Mouse (Mus musculus) CH12.LX (cell line): ENCODE data around the gene Sh3bp5l. TPM values are rescaled to one million over a fixed set of nuclear protein-coding genes. Genes with fewer than 3 reads are reported as not detected.

ENCODE experiments used
- DNase-seq: peaks from one replicate; pipeline ENCODE4 v3.0.0-alpha.2; 2013; ENCODE audit errors: extremely low read depth
- H3K27ac ChIP-seq: 2 replicates; pipeline ENCODE4 v1.5.1; 2012; ENCODE audit warnings: low read depth, mild to moderate bottlenecking, control low read depth, moderate library complexity; ENCODE audit not compliant: insufficient read depth
- H3K27me3 ChIP-seq: replicated peaks from 2 replicates; pipeline ENCODE3; 2012; ENCODE audit warnings: inconsistent platforms
- H3K36me3 ChIP-seq, 2 experiments: replicated peaks in 1 of 2; 2 replicates each; pipeline versions ENCODE3 to v1.6.1; 2012; ENCODE audit warnings: inconsistent platforms in 1 of 2, low read length in 1 of 2, mild to moderate bottlenecking in 1 of 2, mixed read lengths in 1 of 2, moderate library complexity in 1 of 2; ENCODE audit not compliant: control insufficient read depth in 1 of 2, insufficient read depth in 1 of 2
- H3K4me1 ChIP-seq, 2 experiments: 2 replicates each; pipeline ENCODE4 v1.6.1; 2012; ENCODE audit warnings: inconsistent platforms in 1 of 2, moderate library complexity in 1 of 2; ENCODE audit not compliant: insufficient read depth in 2 of 2, control insufficient read depth in 1 of 2
- H3K4me2 ChIP-seq: 2 replicates; pipeline ENCODE4 v1.6.1; 2012; ENCODE audit warnings: low read depth, mild to moderate bottlenecking, control low read depth; ENCODE audit not compliant: poor library complexity, insufficient read depth, severe bottlenecking
- H3K4me3 ChIP-seq, 3 experiments: fragments of 150-350 bp in 1 of 3; sonication (generic) in 1 of 3; replicated peaks in 1 of 3; 2 replicates each; pipeline versions ENCODE3 to v1.5.1; 2011 to 2012; ENCODE audit warnings: low read depth in 2 of 3, low read length in 2 of 3, mild to moderate bottlenecking in 2 of 3, moderate library complexity in 2 of 3, control low read depth in 1 of 3, improper control_type of control experiment in 1 of 3, inconsistent platforms in 1 of 3, mixed read lengths in 1 of 3; ENCODE audit not compliant: poor library complexity in 1 of 3
- H3K79me2 ChIP-seq: replicated peaks from 2 replicates; pipeline ENCODE4 v1.6.1; 2012; ENCODE audit warnings: mild to moderate bottlenecking, moderate library complexity; ENCODE audit not compliant: control insufficient read depth, poor library complexity, insufficient read depth, severe bottlenecking; ENCODE audit errors: extremely low read depth
- H3K9ac ChIP-seq: 2 replicates; pipeline ENCODE4 v1.6.1; 2012; ENCODE audit warnings: low read depth, mild to moderate bottlenecking, control low read depth, moderate library complexity; ENCODE audit not compliant: insufficient read depth
- H3K9me3 ChIP-seq: replicated peaks from 2 replicates; pipeline ENCODE3; 2012; ENCODE audit warnings: low read length, inconsistent platforms, mixed read lengths
- BHLHE40 ChIP-seq: IDR thresholded peaks from 2 replicates; pipeline ENCODE4 v1.6.1; 2011; ENCODE audit warnings: mild to moderate bottlenecking, low read depth, low read length, improper control_type of control experiment
- CHD1 ChIP-seq: IDR thresholded peaks from 2 replicates; pipeline ENCODE4 v1.6.1; 2012; ENCODE audit warnings: low read depth, low read length, improper control_type of control experiment, inconsistent platforms
- CHD2 ChIP-seq: IDR thresholded peaks from 2 replicates; pipeline ENCODE4 v1.6.1; 2011; ENCODE audit warnings: low read length, improper control_type of control experiment
- CTCF ChIP-seq, 2 experiments: IDR thresholded peaks in 1 of 2; conservative IDR thresholded peaks in 1 of 2; 2 replicates each; pipeline ENCODE4 v1.5.1; 2011 to 2012; ENCODE audit warnings: low read depth in 2 of 2, low read length in 2 of 2, improper control_type of control experiment in 1 of 2, inconsistent platforms in 1 of 2, mild to moderate bottlenecking in 1 of 2, moderate library complexity in 1 of 2
- E2F4 ChIP-seq: IDR thresholded peaks from 2 replicates; pipeline ENCODE4 v1.6.1; 2011; ENCODE audit warnings: low read depth, low read length, improper control_type of control experiment; ENCODE audit not compliant: insufficient replicate concordance
- ELF1 ChIP-seq: IDR thresholded peaks from 2 replicates; pipeline ENCODE4 v1.6.1; 2014; ENCODE audit warnings: low read depth, mild to moderate bottlenecking, inconsistent platforms, low read length, improper control_type of control experiment
- EP300 ChIP-seq: IDR thresholded peaks from 2 replicates; pipeline ENCODE4 v1.6.1; 2011; ENCODE audit warnings: low read length, improper control_type of control experiment
- GABPA ChIP-seq: IDR thresholded peaks from 2 replicates; pipeline ENCODE4 v1.6.1; 2012; ENCODE audit warnings: low read depth, low read length, improper control_type of control experiment, inconsistent platforms; ENCODE audit not compliant: insufficient replicate concordance
- HCFC1 ChIP-seq: IDR thresholded peaks from 2 replicates; pipeline ENCODE4 v1.6.1; 2012; ENCODE audit warnings: low read depth, mild to moderate bottlenecking, inconsistent platforms, low read length, improper control_type of control experiment
- IRF4 ChIP-seq: IDR thresholded peaks from 2 replicates; pipeline ENCODE4 v1.6.1; 2014; ENCODE audit warnings: low read depth, mild to moderate bottlenecking, inconsistent platforms, low read length, improper control_type of control experiment
- JUN ChIP-seq: IDR thresholded peaks from 2 replicates; pipeline ENCODE4 v1.6.1; 2011; ENCODE audit warnings: low read depth, mild to moderate bottlenecking, low read length, improper control_type of control experiment, moderate library complexity; ENCODE audit not compliant: insufficient read depth
- JUND ChIP-seq: conservative IDR thresholded peaks from 2 replicates; pipeline ENCODE4 v1.6.1; 2011; ENCODE audit warnings: low read depth, low read length, improper control_type of control experiment
- KAT2A ChIP-seq: IDR thresholded peaks from 2 replicates; pipeline ENCODE4 v1.6.1; 2012; ENCODE audit warnings: low read length, improper control_type of control experiment, inconsistent platforms; ENCODE audit not compliant: insufficient replicate concordance
- MAFK ChIP-seq: IDR thresholded peaks from 2 replicates; pipeline ENCODE4 v1.6.1; 2011; ENCODE audit warnings: low read length, improper control_type of control experiment; ENCODE audit not compliant: insufficient replicate concordance
- MAX ChIP-seq: IDR thresholded peaks from 2 replicates; pipeline ENCODE4 v1.6.1; 2011; ENCODE audit warnings: low read length, improper control_type of control experiment
- MAZ ChIP-seq: IDR thresholded peaks from 2 replicates; pipeline ENCODE4 v1.6.1; 2012; ENCODE audit warnings: low read depth, mild to moderate bottlenecking, inconsistent platforms, low read length, improper control_type of control experiment, moderate library complexity
- MXI1 ChIP-seq: IDR thresholded peaks from 2 replicates; pipeline ENCODE4 v1.6.1; 2011; ENCODE audit warnings: mild to moderate bottlenecking, low read depth, low read length, improper control_type of control experiment
- MYC ChIP-seq: IDR thresholded peaks from 2 replicates; pipeline ENCODE4 v1.6.1; 2011; ENCODE audit warnings: low read depth, mild to moderate bottlenecking, improper control_type of control experiment, low read length
- NELFE ChIP-seq: IDR thresholded peaks from 2 replicates; pipeline ENCODE4 v1.6.1; 2011; ENCODE audit warnings: low read depth, low read length, improper control_type of control experiment
- NRF1 ChIP-seq: IDR thresholded peaks from 2 replicates; pipeline ENCODE4 v1.6.1; 2014; ENCODE audit warnings: low read depth, mild to moderate bottlenecking, inconsistent platforms, low read length, improper control_type of control experiment, moderate library complexity
- PAX5 ChIP-seq: IDR thresholded peaks from 2 replicates; pipeline ENCODE4 v1.6.1; 2012; ENCODE audit warnings: low read length, inconsistent platforms, mixed read lengths
- POLR2A ChIP-seq: IDR thresholded peaks from 2 replicates; pipeline ENCODE4 v1.6.1; 2011; ENCODE audit warnings: low read depth, mild to moderate bottlenecking, improper control_type of control experiment, low read length
- RAD21 ChIP-seq: IDR thresholded peaks from 2 replicates; pipeline ENCODE4 v1.6.1; 2011; ENCODE audit warnings: low read depth, mild to moderate bottlenecking, low read length, improper control_type of control experiment, moderate library complexity
- RCOR1 ChIP-seq: conservative IDR thresholded peaks from 2 replicates; pipeline ENCODE4 v1.6.1; 2012; ENCODE audit warnings: low read depth, mild to moderate bottlenecking, inconsistent platforms, low read length, improper control_type of control experiment
- SIN3A ChIP-seq: IDR thresholded peaks from 2 replicates; pipeline ENCODE4 v1.6.1; 2012; ENCODE audit warnings: low read length, improper control_type of control experiment, inconsistent platforms
- TBP ChIP-seq: conservative IDR thresholded peaks from 2 replicates; pipeline ENCODE4 v1.6.1; 2011; ENCODE audit warnings: low read depth, low read length, improper control_type of control experiment
- TCF12 ChIP-seq: IDR thresholded peaks from 2 replicates; pipeline ENCODE4 v1.6.1; 2014; ENCODE audit warnings: low read depth, mild to moderate bottlenecking, inconsistent platforms, low read length, improper control_type of control experiment
- UBTF ChIP-seq: IDR thresholded peaks from 2 replicates; pipeline ENCODE4 v1.6.1; 2012; ENCODE audit warnings: low read depth, mild to moderate bottlenecking, inconsistent platforms, low read length, improper control_type of control experiment, moderate library complexity
- USF2 ChIP-seq: conservative IDR thresholded peaks from 2 replicates; pipeline ENCODE4 v1.6.1; 2011; ENCODE audit warnings: low read depth, low read length, improper control_type of control experiment
- ZC3H11A ChIP-seq: IDR thresholded peaks from 2 replicates; pipeline ENCODE4 v1.6.1; 2012; ENCODE audit warnings: low read depth, mild to moderate bottlenecking, inconsistent platforms, low read length, improper control_type of control experiment
- ZKSCAN1 ChIP-seq: IDR thresholded peaks from 2 replicates; pipeline ENCODE4 v1.6.1; 2012; ENCODE audit warnings: low read depth, inconsistent platforms, low read length, improper control_type of control experiment, borderline replicate concordance
- ZMIZ1 ChIP-seq: IDR thresholded peaks from 2 replicates; pipeline ENCODE4 v1.6.1; 2012; ENCODE audit warnings: low read depth, mild to moderate bottlenecking, inconsistent platforms, low read length, improper control_type of control experiment
- ZNF384 ChIP-seq: IDR thresholded peaks from 2 replicates; pipeline ENCODE4 v1.6.1; 2012; ENCODE audit warnings: low read depth, low read length, improper control_type of control experiment, inconsistent platforms
- dilution Hi-C: fragments of 300-500 bp; cut with MboI; formaldehyde crosslinking; loops from 2 replicates; pipeline ENCODE4 v1.14.3; 2020; ENCODE audit warnings: low sequenced_read_pairs; ENCODE audit not compliant: extremely low pct_unique_long_range_greater_than_20kb, extremely low pct_ligation_motif_present
- in situ Hi-C: fragments of 300-500 bp; cut with MboI; formaldehyde crosslinking; loops from 3 replicates; pipeline ENCODE4 v1.14.3; 2019; ENCODE audit warnings: low sequenced_read_pairs, low pct_ligation_motif_present, low pct_unique_long_range_greater_than_20kb, mixed read lengths
- polyA plus RNA-seq: library from polyadenylated mRNA; unstranded; fragments of >175 nt; gene quantifications from 2 replicates; pipeline ENCODE4 v1.2.1, GENCODE M21; 2012; ENCODE audit warnings: low read depth; ENCODE audit not compliant: insufficient read length
- total RNA-seq, 2 experiments: library from RNA; depleted of rRNA; stranded (reverse); fragments of 300-350 nt in 1 of 2; fragments of >200 nt in 1 of 2; gene quantifications; 2 replicates each; pipeline ENCODE4 v1.2.3; 2012 to 2014

Sh3bp5l gene
- total and polyA plus RNA-seq, 3 experiments, result 18.6 to 27.7 (median 22.8) TPM

- TF ChIP-seq E2F4 (peak; percentile 91), CHD1 (no peak), TBP (peak; percentile 99), NRF1 (peak; percentile 74), ZKSCAN1 (no peak), IRF4 (peak; percentile 33; the same call in 1 of the 2 replicates), KAT2A (peak; percentile 93), JUND (peak; percentile 64; the same call in 1 of the 2 replicates), MYC (0 out of 2 replicates have a peak, but pooled peaks have one; percentile 41), HCFC1 (peak; percentile 34), JUN (no peak)
Observed at GRCm38 (mm10) chr11:58301837-58302754, 28.4 kb upstream of the Sh3bp5l start (continued).

GRCm38 (mm10) chr11:58302774-58303445, 27.6 kb upstream of the Sh3bp5l start:
- peak overlapping the region; percentile 75 for H3K4me2 ChIP-seq
- DNase-seq, result no peak
- H3K27ac ChIP-seq, result peak overlapping the region; percentile 29
- H3K4me3 ChIP-seq, result peak overlapping the region; percentile 57 to 90 (median 63)
- no peaks in the 10 kb centered on the region for H3K36me3 ChIP-seq
- in situ Hi-C loops (loop anchor here (10.0 kb wide), 2 partner anchors 118 to 348 kb away; no protein-coding TSS in a partner anchor), dilution Hi-C loops (no loop called here)
- peak overlapping the region; percentile 9 for H3K9ac ChIP-seq
- peaks cover 13% of the 10 kb centered on the region for H3K27me3 ChIP-seq
- no peaks in the 10 kb centered on the region for H3K9me3 ChIP-seq
- peaks cover 10 to 33% of the 10 kb centered on the region in 2 experiments for H3K4me1 ChIP-seq
- no peaks in the 10 kb centered on the region for H3K79me2 ChIP-seq
- TF ChIP-seq UBTF (peak; percentile 99), ELF1 (no peak), MAZ (peak; percentile 59; the same call in 1 of the 2 replicates), TCF12 (no peak), MYC (0 out of 2 replicates have a peak, but pooled peaks have one; percentile 60), NELFE (0 out of 2 replicates have a peak, but pooled peaks have one; percentile 20), RCOR1 (0 out of 2 replicates have a peak, but pooled peaks have one; percentile 24), POLR2A (no peak), ZNF384 (peak; percentile 74), CTCF (conservative IDR thresholded peaks at IDR 0.05 in 1 of 2, IDR thresholded peaks at IDR 0.05 in 1 of 2; ENCODE audit: low read depth in 2 of 2, low read length in 2 of 2) (no peak), IRF4 (no peak), MAX (peak; percentile 63), NRF1 (no peak), JUN (no peak), USF2 (no peak), MAFK (no peak), BHLHE40 (0 out of 2 replicates have a peak, but pooled peaks have one; percentile 1), PAX5 (no peak), CHD1 (no peak), ZKSCAN1 (no peak), ZC3H11A (no peak), EP300 (no peak), TBP (no peak), RAD21 (no peak), SIN3A (peak; percentile 91), ZMIZ1 (no peak), MXI1 (no peak; the same call in 1 of the 2 replicates), GABPA (no peak), CHD2 (peak; percentile 36; the same call in 1 of the 2 replicates)
